Mouse (Mus musculus) MEL (cell line): Measurements from ENCODE around the gene Unc45b. TPM values are rescaled to one million over a fixed set of nuclear protein-coding genes. Genes with fewer than 3 reads are reported as not detected.

Experiments used
- DNase-seq: peaks from one replicate; pipeline ENCODE4 v3.0.0; 2011; ENCODE audit warnings: low read depth, low spot score
- H3K27ac ChIP-seq: 2 replicates; pipeline ENCODE4 v1.5.1; 2012; ENCODE audit warnings: low read depth, mild to moderate bottlenecking, control low read depth, low read length, moderate library complexity; ENCODE audit not compliant: control insufficient read depth
- H3K27me3 ChIP-seq, 2 experiments: fragments of 150-350 bp in 1 of 2; sonication (generic) in 1 of 2; 2 replicates each; pipeline ENCODE4 v1.6.1; 2012; ENCODE audit warnings: low read length in 2 of 2, mild to moderate bottlenecking in 2 of 2, improper control_type of control experiment in 1 of 2, moderate library complexity in 1 of 2; ENCODE audit not compliant: insufficient read depth in 2 of 2, control insufficient read depth in 1 of 2
- H3K36me3 ChIP-seq, 2 experiments: 2 replicates each; pipeline ENCODE4 v1.6.1; 2012 to 2014; ENCODE audit warnings: low read length in 2 of 2, improper control_type of control experiment in 1 of 2, inconsistent platforms in 1 of 2, mild to moderate bottlenecking in 1 of 2; ENCODE audit not compliant: insufficient read depth in 2 of 2, control insufficient read depth in 1 of 2
- H3K4me1 ChIP-seq, 2 experiments: fragments of 150-350 bp in 1 of 2; sonication (generic) in 1 of 2; 2 replicates each; pipeline ENCODE4 v1.6.1; 2012; ENCODE audit warnings: low read length in 2 of 2, improper control_type of control experiment in 1 of 2, mild to moderate bottlenecking in 1 of 2; ENCODE audit not compliant: insufficient read depth in 2 of 2, control insufficient read depth in 1 of 2
- H3K4me3 ChIP-seq, 2 experiments: fragments of 150-350 bp in 1 of 2; sonication (generic) in 1 of 2; 2 replicates each; pipeline ENCODE4 v1.5.1; 2012; ENCODE audit warnings: low read depth in 2 of 2, low read length in 2 of 2, mild to moderate bottlenecking in 2 of 2, moderate library complexity in 2 of 2, control low read depth in 1 of 2, improper control_type of control experiment in 1 of 2; ENCODE audit not compliant: control insufficient read depth in 1 of 2, insufficient read depth in 1 of 2
- H3K79me2 ChIP-seq: 2 replicates; pipeline ENCODE4 v1.6.1; 2012; ENCODE audit warnings: mild to moderate bottlenecking, low read length, moderate library complexity; ENCODE audit not compliant: control insufficient read depth, poor library complexity, insufficient read depth
- H3K9ac ChIP-seq: 2 replicates; pipeline ENCODE4 v1.6.1; 2012; ENCODE audit warnings: low read depth, mild to moderate bottlenecking, control low read depth, low read length, moderate library complexity; ENCODE audit not compliant: control insufficient read depth, poor library complexity, severe bottlenecking
- H3K9me3 ChIP-seq: fragments of 150-350 bp; sonication (generic); replicated peaks from 2 replicates; pipeline ENCODE4 v1.6.1; 2012; ENCODE audit warnings: mild to moderate bottlenecking, low read length, improper control_type of control experiment, moderate library complexity; ENCODE audit not compliant: insufficient read depth
- BHLHE40 ChIP-seq: IDR thresholded peaks from 2 replicates; pipeline ENCODE4 v1.6.1; 2012; ENCODE audit warnings: low read depth, mild to moderate bottlenecking, inconsistent platforms, low read length, improper control_type of control experiment, borderline replicate concordance
- CHD1 ChIP-seq: IDR thresholded peaks from 2 replicates; pipeline ENCODE4 v1.6.1; 2012; ENCODE audit warnings: low read depth, mild to moderate bottlenecking, inconsistent platforms, low read length, improper control_type of control experiment
- CHD2 ChIP-seq: IDR thresholded peaks from 2 replicates; pipeline ENCODE4 v1.6.1; 2011; ENCODE audit warnings: low read length, improper control_type of control experiment
- CTCF ChIP-seq, 3 experiments: IDR thresholded peaks in 2 of 3; conservative IDR thresholded peaks in 1 of 3; 2 replicates each; pipeline ENCODE4 v1.5.1; 2011 to 2012; ENCODE audit warnings: low read length in 3 of 3, low read depth in 2 of 3, mild to moderate bottlenecking in 2 of 3, improper control_type of control experiment in 1 of 3, inconsistent platforms in 1 of 3, mixed read lengths in 1 of 3, moderate library complexity in 1 of 3; ENCODE audit not compliant: control insufficient read depth in 1 of 3, insufficient read depth in 1 of 3, poor library complexity in 1 of 3, severe bottlenecking in 1 of 3
- E2F4 ChIP-seq: IDR thresholded peaks from 2 replicates; pipeline ENCODE4 v1.6.1; 2011; ENCODE audit warnings: low read depth, low read length, improper control_type of control experiment, borderline replicate concordance
- ELF1 ChIP-seq: IDR thresholded peaks from 2 replicates; pipeline ENCODE4 v1.6.1; 2014; ENCODE audit warnings: low read depth, mild to moderate bottlenecking, inconsistent platforms, low read length, improper control_type of control experiment, moderate library complexity
- EP300 ChIP-seq, 2 experiments: IDR thresholded peaks; 2 replicates each; pipeline ENCODE4 v1.6.1; 2011; ENCODE audit warnings: improper control_type of control experiment in 2 of 2, low read length in 2 of 2, low read depth in 1 of 2, mild to moderate bottlenecking in 1 of 2
- ETS1 ChIP-seq: IDR thresholded peaks from 2 replicates; pipeline ENCODE4 v1.6.1; 2012; ENCODE audit warnings: low read depth, mild to moderate bottlenecking, inconsistent platforms, low read length, improper control_type of control experiment, moderate library complexity
- GABPA ChIP-seq: IDR thresholded peaks from 2 replicates; pipeline ENCODE4 v1.6.1; 2012; ENCODE audit warnings: low read depth, mild to moderate bottlenecking, inconsistent platforms, low read length, improper control_type of control experiment, moderate library complexity
- GATA1 ChIP-seq: IDR thresholded peaks from 2 replicates; pipeline ENCODE4 v1.6.1; 2011; ENCODE audit warnings: low read depth, low read length, improper control_type of control experiment
- HCFC1 ChIP-seq: IDR thresholded peaks from 2 replicates; pipeline ENCODE4 v1.6.1; 2012; ENCODE audit warnings: low read depth, mild to moderate bottlenecking, inconsistent platforms, low read length, improper control_type of control experiment, moderate library complexity
- JUND ChIP-seq: IDR thresholded peaks from 2 replicates; pipeline ENCODE4 v1.6.1; 2011; ENCODE audit warnings: low read depth, mild to moderate bottlenecking, improper control_type of control experiment, low read length
- KAT2A ChIP-seq: conservative IDR thresholded peaks from 2 replicates; pipeline ENCODE4 v1.6.1; 2012; ENCODE audit warnings: low read depth, low read length, improper control_type of control experiment, inconsistent platforms
- MAFK ChIP-seq: IDR thresholded peaks from 2 replicates; pipeline ENCODE4 v1.6.1; 2011; ENCODE audit warnings: low read depth, mild to moderate bottlenecking, low read length, improper control_type of control experiment, borderline replicate concordance
- MAZ ChIP-seq: IDR thresholded peaks from 2 replicates; pipeline ENCODE4 v1.6.1; 2012; ENCODE audit warnings: low read depth, mild to moderate bottlenecking, inconsistent platforms, low read length, improper control_type of control experiment
- MEF2A ChIP-seq: IDR thresholded peaks from 2 replicates; pipeline ENCODE4 v1.6.1; 2014; ENCODE audit warnings: low read depth, mild to moderate bottlenecking, inconsistent platforms, low read length, improper control_type of control experiment; ENCODE audit not compliant: poor library complexity, insufficient replicate concordance, severe bottlenecking; ENCODE audit errors: extremely low read depth
- MXI1 ChIP-seq: IDR thresholded peaks from 2 replicates; pipeline ENCODE4 v1.6.1; 2011; ENCODE audit warnings: mild to moderate bottlenecking, low read depth, low read length, improper control_type of control experiment
- MYC ChIP-seq: IDR thresholded peaks from 2 replicates; pipeline ENCODE4 v1.6.1; 2011; ENCODE audit warnings: low read depth, mild to moderate bottlenecking, low read length, improper control_type of control experiment, moderate library complexity
- NELFE ChIP-seq: IDR thresholded peaks from 2 replicates; pipeline ENCODE4 v1.6.1; 2011; ENCODE audit warnings: low read depth, low read length, improper control_type of control experiment
- NRF1 ChIP-seq: IDR thresholded peaks from 2 replicates; pipeline ENCODE4 v1.6.1; 2014; ENCODE audit warnings: low read depth, mild to moderate bottlenecking, inconsistent platforms, low read length, improper control_type of control experiment, moderate library complexity; ENCODE audit not compliant: poor library complexity, insufficient read depth, severe bottlenecking
- POLR2A ChIP-seq, 2 experiments: IDR thresholded peaks; 2 replicates each; pipeline ENCODE4 v1.6.1; 2011 to 2012; ENCODE audit warnings: low read length in 2 of 2, mild to moderate bottlenecking in 2 of 2, control low read depth in 1 of 2, improper control_type of control experiment in 1 of 2, low read depth in 1 of 2, moderate library complexity in 1 of 2; ENCODE audit not compliant: control insufficient read depth in 1 of 2, insufficient read depth in 1 of 2, poor library complexity in 1 of 2
- POLR2AphosphoS2 ChIP-seq: IDR thresholded peaks from 2 replicates; pipeline ENCODE4 v1.6.1; 2011; ENCODE audit warnings: low read length, improper control_type of control experiment
- POLR2AphosphoS5 ChIP-seq: IDR thresholded peaks from 2 replicates; pipeline ENCODE4 v1.6.1; 2012; ENCODE audit warnings: low read depth, borderline replicate concordance, mild to moderate bottlenecking, inconsistent platforms, low read length, moderate library complexity, mixed read lengths
- RAD21 ChIP-seq: IDR thresholded peaks from 2 replicates; pipeline ENCODE4 v1.6.1; 2011; ENCODE audit warnings: mild to moderate bottlenecking, low read depth, low read length, improper control_type of control experiment
- RCOR1 ChIP-seq: IDR thresholded peaks from 2 replicates; pipeline ENCODE4 v1.6.1; 2012; ENCODE audit warnings: low read depth, mild to moderate bottlenecking, inconsistent platforms, low read length, improper control_type of control experiment
- SIN3A ChIP-seq: IDR thresholded peaks from 2 replicates; pipeline ENCODE4 v1.6.1; 2012; ENCODE audit warnings: low read length, improper control_type of control experiment, inconsistent platforms
- SMC3 ChIP-seq: IDR thresholded peaks from 2 replicates; pipeline ENCODE4 v1.6.1; 2011; ENCODE audit warnings: low read depth, low read length, improper control_type of control experiment
- TAL1 ChIP-seq: IDR thresholded peaks from 2 replicates; pipeline ENCODE4 v1.6.1; 2012; ENCODE audit warnings: mild to moderate bottlenecking, inconsistent platforms, low read length, moderate library complexity, mixed read lengths
- TBP ChIP-seq: IDR thresholded peaks from 2 replicates; pipeline ENCODE4 v1.8.0; 2011; ENCODE audit warnings: low read depth, low read length, improper control_type of control experiment
- TCF12 ChIP-seq: IDR thresholded peaks from 2 replicates; pipeline ENCODE4 v1.6.1; 2014; ENCODE audit warnings: low read depth, mild to moderate bottlenecking, inconsistent platforms, low read length, improper control_type of control experiment, moderate library complexity
- UBTF ChIP-seq: IDR thresholded peaks from 2 replicates; pipeline ENCODE4 v1.6.1; 2012; ENCODE audit warnings: low read depth, mild to moderate bottlenecking, inconsistent platforms, low read length, improper control_type of control experiment, moderate library complexity, borderline replicate concordance; ENCODE audit not compliant: insufficient read depth
- USF1 ChIP-seq: IDR thresholded peaks from 2 replicates; pipeline ENCODE4 v1.6.1; 2014; ENCODE audit warnings: low read depth, mild to moderate bottlenecking, inconsistent platforms, low read length, improper control_type of control experiment, moderate library complexity
- USF2 ChIP-seq, 2 experiments: IDR thresholded peaks; 2 replicates each; pipeline ENCODE4 v1.6.1; 2011 to 2012; ENCODE audit warnings: improper control_type of control experiment in 2 of 2, low read length in 2 of 2, borderline replicate concordance in 1 of 2, inconsistent platforms in 1 of 2, low read depth in 1 of 2, mild to moderate bottlenecking in 1 of 2; ENCODE audit not compliant: insufficient read depth in 1 of 2
- ZC3H11A ChIP-seq: IDR thresholded peaks from 2 replicates; pipeline ENCODE4 v1.6.1; 2012; ENCODE audit warnings: low read depth, mild to moderate bottlenecking, inconsistent platforms, low read length, improper control_type of control experiment
- ZKSCAN1 ChIP-seq: IDR thresholded peaks from 2 replicates; pipeline ENCODE4 v1.6.1; 2012; ENCODE audit warnings: low read depth, mild to moderate bottlenecking, inconsistent platforms, low read length, improper control_type of control experiment, moderate library complexity
- ZMIZ1 ChIP-seq: IDR thresholded peaks from 2 replicates; pipeline ENCODE4 v1.6.1; 2012; ENCODE audit warnings: low read depth, mild to moderate bottlenecking, inconsistent platforms, low read length, improper control_type of control experiment, moderate library complexity
- ZNF384 ChIP-seq: IDR thresholded peaks from 2 replicates; pipeline ENCODE4 v1.6.1; 2012; ENCODE audit warnings: low read depth, mild to moderate bottlenecking, inconsistent platforms, low read length, improper control_type of control experiment
- polyA plus RNA-seq, 2 experiments: library from polyadenylated mRNA; stranded (reverse) in 1 of 2; unstranded in 1 of 2; fragments of >175 nt in 1 of 2; fragments of >200 nt in 1 of 2; gene quantifications; 2 replicates each; pipeline versions ENCODE4 v1.2.1 to v1.2.4; 2012; ENCODE audit warnings: low replicate concordance in 2 of 2, low read depth in 1 of 2; ENCODE audit not compliant: insufficient read length in 2 of 2, insufficient read depth in 1 of 2, missing spikeins in 1 of 2
- total RNA-seq: library from RNA; depleted of rRNA; stranded (reverse); fragments of 300-350 nt; gene quantifications from 2 replicates; pipeline ENCODE4 v1.2.3, GENCODE M21; 2012

Gene Unc45b
- total and polyA plus RNA-seq, 3 experiments: 0.08 to 0.29 TPM; not detected in 1

DNA sequence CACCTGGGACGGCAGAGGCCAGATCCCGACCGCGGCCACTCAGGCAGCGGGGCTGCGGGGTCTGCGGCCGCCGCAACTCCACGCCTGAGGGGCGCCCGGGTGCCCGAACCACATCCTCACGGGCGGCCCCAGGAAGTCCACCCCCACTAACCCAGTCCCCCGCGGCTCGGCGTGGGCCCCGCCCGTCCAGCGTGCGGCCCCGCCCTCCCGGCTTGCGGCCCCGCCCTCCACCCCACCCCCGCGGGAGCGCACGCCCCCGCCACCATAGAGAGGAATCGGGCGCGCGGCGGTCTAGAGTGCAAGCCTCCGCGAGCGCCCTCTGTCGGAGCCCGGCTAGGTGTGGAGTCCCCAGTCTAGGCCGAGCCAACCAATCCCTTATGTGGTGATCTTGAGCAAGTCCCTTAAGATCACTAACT, 39.3 kb upstream of the Unc45b start, which contains the start of gene Rffl:
Gene Rffl, minus strand, starts transcription at position 180 of the 416 bp plus-strand sequence.
- H3K9ac ChIP-seq: peak within 1 kb of the TSS; percentile 88
- peaks cover 0 to 37% of the 10 kb centered on the region in 2 experiments; a peak in 2 of 4 replicates for H3K36me3 ChIP-seq
- H3K4me3 ChIP-seq: peak within 1 kb of the TSS; percentile 85 to 98
- H3K27ac ChIP-seq: peak within 1 kb of the TSS; percentile 60
- H3K27me3 ChIP-seq: no peaks in the 10 kb centered on the region
- H3K4me1 ChIP-seq: peaks cover 7 to 32% of the 10 kb centered on the region in 2 experiments
- H3K9me3 ChIP-seq: no peaks in the 10 kb centered on the region
- H3K79me2 ChIP-seq: peaks cover 17% of the 10 kb centered on the region
- DNase-seq: peak; percentile 98
- peak; percentile 41 for TF ChIP-seq NELFE
- no peak for TF ChIP-seq POLR2AphosphoS5
- TF ChIP-seq TCF12: 0 out of 2 replicates have a peak, but pooled peaks have one; percentile 25
- no peak for TF ChIP-seq TAL1
- no peak for TF ChIP-seq MEF2A
- peak; percentile 38 for TF ChIP-seq ZC3H11A
- TF ChIP-seq ZNF384: peak; percentile 34; the same call in 1 of the 2 replicates
- TF ChIP-seq UBTF: no peak
- no peak; the same call in 1 of the 2 replicates for TF ChIP-seq ELF1
- TF ChIP-seq ZMIZ1: no peak
- TF ChIP-seq HCFC1: peak; percentile 84
- TF ChIP-seq ETS1: no peak
- TF ChIP-seq MYC: no peak
- TF ChIP-seq NRF1: no peak
- TF ChIP-seq SMC3: peak; percentile 63
- 0 out of 2 replicates have a peak, but pooled peaks have one; percentile 18 for TF ChIP-seq MXI1
- TF ChIP-seq SIN3A: no peak; the same call in 1 of the 2 replicates
- TF ChIP-seq USF2 (IDR thresholded peaks at IDR 0.05; ENCODE audit: borderline replicate concordance in 1 of 2, insufficient read depth in 1 of 2, low read depth in 1 of 2, low read length in 2 of 2): no peak
- TF ChIP-seq CHD2: no peak
- TF ChIP-seq CHD1: no peak
- TF ChIP-seq ZKSCAN1: no peak
- TF ChIP-seq CTCF (IDR thresholded peaks at IDR 0.05 in 2 of 3, conservative IDR thresholded peaks at IDR 0.05 in 1 of 3; ENCODE audit: control insufficient read depth in 1 of 3, insufficient read depth in 1 of 3, low read depth in 2 of 3, low read length in 3 of 3, poor library complexity in 1 of 3, severe bottlenecking in 1 of 3): peak; percentile 69 to 97 (median 94); a peak in 5 of 6 replicates
- no peak for TF ChIP-seq GATA1
- TF ChIP-seq MAFK: no peak
- no peak; the same call in 1 of the 2 replicates for TF ChIP-seq KAT2A
- TF ChIP-seq POLR2A (IDR thresholded peaks at IDR 0.05; ENCODE audit: control insufficient read depth in 1 of 2, insufficient read depth in 1 of 2, low read depth in 1 of 2, low read length in 2 of 2, poor library complexity in 1 of 2): peak; percentile 53 to 72; a peak in 2 of 4 replicates
- TF ChIP-seq BHLHE40: no peak
- no peak for TF ChIP-seq POLR2AphosphoS2
- no peak for TF ChIP-seq EP300 (IDR thresholded peaks at IDR 0.05; ENCODE audit: low read depth in 1 of 2, low read length in 2 of 2)
- peak; percentile 86; the same call in 1 of the 2 replicates for TF ChIP-seq MAZ
- no peak; the same call in 1 of the 2 replicates for TF ChIP-seq GABPA
- TF ChIP-seq JUND: no peak
- no peak for TF ChIP-seq USF1
- no peak for TF ChIP-seq RCOR1
- no peak; the same call in 1 of the 2 replicates for TF ChIP-seq RAD21
- TF ChIP-seq E2F4: no peak
- 0 out of 2 replicates have a peak, but pooled peaks have one; percentile 25 for TF ChIP-seq TBP
